Mouse (Mus musculus) E14TG2a.4 (cell line): ENCODE measurements around the gene Enkur.

ENCODE experiments used
- H3K27me3 ChIP-seq: 2 replicates; pipeline ENCODE4 v1.6.1; 2014; ENCODE audit warnings: low read length, control low read depth; ENCODE audit not compliant: insufficient read depth
- H3K36me3 ChIP-seq: 2 replicates; pipeline ENCODE4 v1.6.1; 2014; ENCODE audit warnings: low read length, control low read depth; ENCODE audit not compliant: insufficient read depth
- H3K4me1 ChIP-seq: replicated peaks from 2 replicates; pipeline ENCODE4 v1.6.1; 2014; ENCODE audit warnings: low read depth, low read length, control low read depth
- H3K4me3 ChIP-seq: replicated peaks from 2 replicates; pipeline ENCODE4 v1.5.1; 2014; ENCODE audit warnings: mild to moderate bottlenecking, low read length
- H3K9me3 ChIP-seq: 2 replicates; pipeline ENCODE4 v1.6.1; 2014; ENCODE audit warnings: low read length, control low read depth
- CTCF ChIP-seq: conservative IDR thresholded peaks from 2 replicates; pipeline ENCODE4 v1.5.1; 2014; ENCODE audit warnings: low read length
- NANOG ChIP-seq: IDR thresholded peaks from 2 replicates; pipeline ENCODE4 v1.6.1; 2014; ENCODE audit warnings: borderline replicate concordance, low read length, mixed read lengths
- POU5F1 ChIP-seq: IDR thresholded peaks from 2 replicates; pipeline ENCODE4 v1.6.1; 2014; ENCODE audit warnings: low read length, borderline replicate concordance

Enkur gene

GRCm38 (mm10) chr2:21167916-21168315 is 37.2 kb downstream of the Enkur start:
- Histone ChIP-seq H3K4me3 (no peak overlapping the region), H3K9me3 (no peaks in the 10 kb centered on the region), H3K4me1 (no peaks in the 10 kb centered on the region), H3K36me3 (no peaks in the 10 kb centered on the region), H3K27me3 (no peaks in the 10 kb centered on the region)
- no peak for TF ChIP-seq NANOG
- no peak for TF ChIP-seq POU5F1
- TF ChIP-seq CTCF: no peak

GRCm38 (mm10) chr2:21164296-21164695 is 40.9 kb downstream of the Enkur start:
- no peaks in the 10 kb centered on the region for H3K36me3 ChIP-seq
- no peaks in the 10 kb centered on the region for H3K4me1 ChIP-seq
- H3K9me3 ChIP-seq: no peaks in the 10 kb centered on the region
- H3K4me3 ChIP-seq: no peak overlapping the region
- no peaks in the 10 kb centered on the region for H3K27me3 ChIP-seq
- TF ChIP-seq CTCF (no peak), POU5F1 (no peak), NANOG (no peak)

DNA sequence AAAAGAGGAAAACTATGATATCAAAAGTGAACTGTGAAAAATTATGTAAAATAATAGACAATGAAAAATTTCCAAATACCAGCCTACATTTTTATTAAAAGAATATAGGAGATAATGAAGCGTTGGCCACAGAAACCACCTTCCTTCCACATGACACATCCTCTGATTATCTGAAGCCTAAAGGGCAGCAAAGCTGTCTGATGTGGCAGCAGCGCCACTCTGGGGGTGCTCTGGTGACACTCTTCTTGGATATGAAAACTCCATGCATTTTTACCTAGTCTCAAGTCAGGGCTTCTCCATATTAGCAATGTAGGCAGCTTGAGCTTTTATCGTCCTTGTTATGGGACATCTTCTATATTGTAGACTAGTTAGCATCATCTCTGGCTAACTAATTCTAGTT is 51.7 kb downstream of the Enkur start:
- H3K36me3 ChIP-seq: no peaks in the 10 kb centered on the region
- no peaks in the 10 kb centered on the region for H3K9me3 ChIP-seq
- H3K4me3 ChIP-seq: no peak overlapping the region
- H3K4me1 ChIP-seq: no peaks in the 10 kb centered on the region
- no peak for TF ChIP-seq POU5F1
- H3K27me3 ChIP-seq: no peaks in the 10 kb centered on the region

- peaks cover 7% of the 10 kb centered on the region for H3K4me1 ChIP-seq
- H3K27me3 ChIP-seq: peaks cover 16% of the 10 kb centered on the region
- H3K4me3 ChIP-seq: no peak overlapping the region
- TF ChIP-seq POU5F1: no peak
- no peak for TF ChIP-seq CTCF
- no peak for TF ChIP-seq NANOG
- H3K36me3 ChIP-seq: no peaks in the 10 kb centered on the region
- H3K9me3 ChIP-seq: no peaks in the 10 kb centered on the region
Observed at GRCm38 (mm10) chr2:21147169-21147568, 58.0 kb downstream of the Enkur start.

DNA sequence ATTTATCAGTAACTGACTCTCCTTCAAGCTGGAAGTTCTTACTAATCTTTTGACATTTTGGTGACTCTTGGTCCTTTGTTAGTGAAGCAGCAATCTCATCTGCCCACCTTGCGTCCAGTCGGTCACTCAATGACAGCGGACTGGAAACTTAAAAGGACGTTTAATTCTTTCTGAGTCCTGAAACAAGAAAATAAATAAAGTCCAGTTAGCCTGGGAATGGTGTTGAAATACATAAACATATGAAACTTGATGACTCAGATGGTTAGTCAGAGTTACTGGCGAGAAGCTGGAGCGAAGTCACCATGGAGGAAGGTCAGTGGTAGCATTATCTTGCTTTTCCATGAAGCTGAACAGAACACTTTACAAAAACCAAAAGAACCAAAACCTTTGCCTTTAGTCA is 58.7 kb downstream of the Enkur start:
- H3K4me3 ChIP-seq: no peak overlapping the region
- no peaks in the 10 kb centered on the region for H3K36me3 ChIP-seq
- peaks cover 11% of the 10 kb centered on the region for H3K4me1 ChIP-seq
- no peak for TF ChIP-seq CTCF
- no peak for TF ChIP-seq POU5F1
- H3K27me3 ChIP-seq: peaks cover 20% of the 10 kb centered on the region
- no peaks in the 10 kb centered on the region for H3K9me3 ChIP-seq

GRCm38 (mm10) chr2:21142616-21143015 is 62.5 kb downstream of the Enkur start:
- Histone ChIP-seq H3K36me3 (0 out of 2 replicates have a peak, but pooled peaks cover 3% of the 10 kb centered on the region), H3K27me3 (peaks cover 24% of the 10 kb centered on the region), H3K4me3 (peak overlapping the region; percentile 79), H3K4me1 (peaks cover 15% of the 10 kb centered on the region), H3K9me3 (peaks cover 31% of the 10 kb centered on the region)
- TF ChIP-seq NANOG (no peak), CTCF (no peak), POU5F1 (no peak)

- TF ChIP-seq CTCF (no peak), POU5F1 (no peak), NANOG (no peak)
- Histone ChIP-seq H3K36me3 (0 out of 2 replicates have a peak, but pooled peaks cover 3% of the 10 kb centered on the region), H3K27me3 (peaks cover 24% of the 10 kb centered on the region), H3K4me3 (peak overlapping the region; percentile 79), H3K4me1 (peaks cover 15% of the 10 kb centered on the region), H3K9me3 (peaks cover 32% of the 10 kb centered on the region)
Observed at GRCm38 (mm10) chr2:21142204-21142580, 63.0 kb downstream of the Enkur start.

DNA sequence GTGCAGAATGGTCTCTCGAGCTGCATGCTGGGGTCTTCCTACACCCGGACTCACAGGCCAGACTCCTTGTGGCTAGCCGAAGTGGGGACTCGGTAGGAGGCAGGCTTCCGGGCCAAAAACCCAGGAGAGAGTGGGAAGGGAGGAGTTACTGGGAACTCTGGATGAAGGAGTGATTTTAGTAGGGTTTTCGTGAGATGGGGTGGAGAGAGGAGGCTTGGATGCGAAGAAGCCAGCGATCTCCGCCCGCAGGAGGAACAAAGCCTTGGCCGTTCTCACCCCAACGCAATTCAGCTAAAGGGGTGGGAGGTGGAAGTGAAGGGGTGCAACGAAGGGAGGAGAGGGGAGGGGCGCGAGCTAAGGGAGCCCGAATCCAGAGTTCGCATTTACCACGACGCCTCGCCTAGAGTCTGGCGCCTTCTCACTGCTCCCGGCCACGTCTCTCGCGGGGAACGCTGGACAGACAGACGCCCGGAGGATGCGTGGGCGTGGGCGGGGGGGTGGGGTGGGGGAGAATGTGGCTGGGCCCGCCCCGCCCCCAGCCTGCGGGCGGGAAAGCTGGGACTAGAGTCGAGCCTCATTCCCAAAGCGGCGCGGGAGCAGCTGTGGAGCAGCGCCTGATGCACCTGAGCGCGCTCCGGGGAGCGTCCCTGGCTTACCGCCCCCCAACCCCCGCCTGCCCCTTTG is 63.5 kb downstream of the Enkur start:
- H3K4me3 ChIP-seq: peak overlapping the region; percentile 79

DNA sequence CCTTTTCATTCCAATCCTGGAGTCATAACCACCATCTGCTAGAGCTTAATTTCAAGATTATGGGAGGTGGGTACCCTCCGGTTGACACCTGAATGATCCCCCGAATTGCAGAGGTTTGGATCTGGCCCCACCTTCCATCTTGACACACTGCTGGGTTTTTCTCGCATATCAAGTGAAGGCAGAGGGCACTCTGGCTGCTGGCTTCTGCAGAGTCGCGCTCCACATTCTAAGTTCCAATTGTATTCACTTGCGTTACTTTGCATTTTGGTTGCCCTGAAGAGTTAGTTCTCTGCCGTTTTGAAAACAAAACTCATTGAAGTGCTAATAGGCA is 64.0 kb downstream of the Enkur start:
- Histone ChIP-seq H3K27me3 (peaks cover 28% of the 10 kb centered on the region), H3K36me3 (0 out of 2 replicates have a peak, but pooled peaks cover 3% of the 10 kb centered on the region), H3K4me1 (peaks cover 15% of the 10 kb centered on the region), H3K9me3 (peaks cover 32% of the 10 kb centered on the region), H3K4me3 (peak overlapping the region; percentile 79)
- TF ChIP-seq POU5F1: no peak
- no peak for TF ChIP-seq NANOG
- no peak for TF ChIP-seq CTCF

More for the DNA sequence above, 63.5 kb downstream of the Enkur start:
- Histone ChIP-seq H3K4me1 (peaks cover 15% of the 10 kb centered on the region), H3K36me3 (0 out of 2 replicates have a peak, but pooled peaks cover 3% of the 10 kb centered on the region), H3K9me3 (peaks cover 32% of the 10 kb centered on the region), H3K27me3 (peaks cover 28% of the 10 kb centered on the region)
- TF ChIP-seq NANOG (no peak), POU5F1 (no peak), CTCF (no peak)
